Mouse (Mus musculus) C2C12 (cell line): ENCODE results near the gene Ptpro. TPM values are rescaled to one million over a fixed set of nuclear protein-coding genes. Genes with fewer than 3 reads are reported as not detected.

Experiments
- H3K27me3 ChIP-seq: one replicate; pipeline ENCODE4 v1.6.1; 2011; ENCODE audit not compliant: control insufficient read depth, insufficient read depth, insufficient read length
- H3K36me3 ChIP-seq: one replicate; pipeline ENCODE4 v1.6.1; 2011; ENCODE audit not compliant: control insufficient read depth, insufficient read depth
- H3K4me3 ChIP-seq: one replicate; pipeline ENCODE4 v1.5.1; 2011; ENCODE audit warnings: mild to moderate bottlenecking, control low read depth; ENCODE audit not compliant: poor library complexity, insufficient read depth, severe bottlenecking
- H3K79me2 ChIP-seq: one replicate; pipeline ENCODE4 v1.6.1; 2011; ENCODE audit not compliant: control insufficient read depth, insufficient read depth
- H3K79me3 ChIP-seq: one replicate; pipeline ENCODE4 v1.6.1; 2011; ENCODE audit warnings: low read depth, control low read depth
- H3ac ChIP-seq: one replicate; pipeline ENCODE3; 2011; ENCODE audit warnings: low read depth; ENCODE audit not compliant: control insufficient read depth, insufficient read length
- CEBPB ChIP-seq: IDR thresholded peaks from one replicate; pipeline ENCODE4 v1.6.1; 2011; ENCODE audit warnings: low read depth, mild to moderate bottlenecking, control low read depth, moderate library complexity
- CTCF ChIP-seq: IDR thresholded peaks from one replicate; pipeline ENCODE4 v1.5.1; 2011; ENCODE audit not compliant: control insufficient read depth, insufficient read depth, insufficient read length
- FOSL1 ChIP-seq: IDR thresholded peaks from one replicate; pipeline ENCODE4 v1.8.0; 2011; ENCODE audit warnings: mild to moderate bottlenecking, low read length; ENCODE audit not compliant: poor library complexity, insufficient read depth, severe bottlenecking
- MAX ChIP-seq: IDR thresholded peaks from one replicate; pipeline ENCODE4 v1.6.1; 2011; ENCODE audit warnings: mild to moderate bottlenecking, control low read depth
- MYOD1 ChIP-seq: IDR thresholded peaks from one replicate; pipeline ENCODE4 v1.6.1; 2011; ENCODE audit warnings: low read depth; ENCODE audit not compliant: control insufficient read depth, insufficient read length
- MYOG ChIP-seq: IDR thresholded peaks from one replicate; pipeline ENCODE4 v1.6.1; 2011; ENCODE audit not compliant: control insufficient read depth, insufficient read length; ENCODE audit errors: extremely low read depth
- USF1 ChIP-seq: IDR thresholded peaks from one replicate; pipeline ENCODE4 v1.6.1; 2011; ENCODE audit warnings: low read depth, mild to moderate bottlenecking, control low read depth, moderate library complexity
- polyA plus RNA-seq: library from polyadenylated mRNA; unstranded; fragments of >200 nt; fragmentation: generic; extraction: Trizol; gene quantifications from one replicate; pipeline ENCODE4 v1.2.1, GENCODE M21; 2012; ENCODE audit warnings: missing spikeins

Ptpro gene
- polyA plus RNA-seq, 1 experiment, result not detected

DNA sequence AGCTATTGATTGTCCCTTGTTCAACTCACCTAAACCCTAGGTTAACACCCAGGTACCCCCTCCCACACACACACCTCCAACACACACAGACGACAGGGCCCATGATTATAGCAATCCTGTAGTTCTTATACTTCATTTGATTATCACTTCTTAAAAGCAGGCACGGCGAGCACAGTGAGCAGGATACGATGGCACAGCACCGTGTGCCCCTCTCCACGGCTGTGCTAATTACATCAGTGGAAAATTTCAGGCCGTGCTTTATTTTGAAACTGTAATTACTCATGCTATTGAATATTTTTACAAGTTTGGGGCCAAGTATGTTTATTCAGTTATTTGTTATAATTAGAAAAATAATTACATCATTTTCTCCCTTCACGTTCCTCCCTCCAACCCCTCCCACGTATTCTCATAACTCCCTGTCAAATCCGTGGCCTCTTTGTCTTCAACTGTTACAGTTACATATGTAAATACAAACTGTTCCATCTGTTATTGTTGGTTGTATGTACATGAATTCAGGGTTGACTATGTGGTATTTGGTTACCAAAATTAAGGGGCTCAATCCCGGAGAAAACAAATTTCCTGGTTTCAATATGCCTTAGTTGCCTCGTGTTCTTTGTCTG lies 66.2 kb downstream of the Ptpro start:
- Histone ChIP-seq H3K4me3 (no peak overlapping the region), H3ac (no peak overlapping the region), H3K36me3 (no peaks in the 10 kb centered on the region), H3K79me3 (no peaks in the 10 kb centered on the region), H3K27me3 (no peaks in the 10 kb centered on the region), H3K79me2 (no peaks in the 10 kb centered on the region)
- TF ChIP-seq MYOG (no peak), CEBPB (no peak), FOSL1 (no peak), USF1 (no peak), MYOD1 (no peak), MAX (no peak), CTCF (no peak)

DNA sequence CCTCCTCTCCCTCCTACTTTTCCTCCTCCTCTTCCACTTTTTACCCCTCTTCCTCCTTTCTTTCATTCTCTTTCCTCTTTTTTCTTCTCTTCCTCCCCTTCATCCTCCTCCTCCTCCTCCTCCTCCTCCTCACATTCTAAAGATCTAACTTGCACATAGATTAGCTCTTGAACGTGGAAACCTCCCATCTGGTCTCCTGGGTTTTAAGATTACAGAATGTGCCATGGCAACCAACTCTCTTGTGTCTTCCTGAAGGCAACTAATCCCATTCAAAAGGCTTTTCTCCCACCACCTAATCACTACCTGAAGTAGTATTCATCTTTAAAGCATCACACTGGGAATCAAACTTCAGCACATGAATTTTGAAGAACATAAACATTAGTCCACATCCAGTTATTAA lies 67.5 kb downstream of the Ptpro start:
- Histone ChIP-seq H3ac (no peak overlapping the region), H3K79me3 (no peaks in the 10 kb centered on the region), H3K36me3 (no peaks in the 10 kb centered on the region), H3K4me3 (no peak overlapping the region), H3K79me2 (no peaks in the 10 kb centered on the region), H3K27me3 (no peaks in the 10 kb centered on the region)
- TF ChIP-seq CTCF (no peak), MYOG (no peak), USF1 (no peak), FOSL1 (no peak), CEBPB (no peak), MAX (no peak), MYOD1 (no peak)

DNA sequence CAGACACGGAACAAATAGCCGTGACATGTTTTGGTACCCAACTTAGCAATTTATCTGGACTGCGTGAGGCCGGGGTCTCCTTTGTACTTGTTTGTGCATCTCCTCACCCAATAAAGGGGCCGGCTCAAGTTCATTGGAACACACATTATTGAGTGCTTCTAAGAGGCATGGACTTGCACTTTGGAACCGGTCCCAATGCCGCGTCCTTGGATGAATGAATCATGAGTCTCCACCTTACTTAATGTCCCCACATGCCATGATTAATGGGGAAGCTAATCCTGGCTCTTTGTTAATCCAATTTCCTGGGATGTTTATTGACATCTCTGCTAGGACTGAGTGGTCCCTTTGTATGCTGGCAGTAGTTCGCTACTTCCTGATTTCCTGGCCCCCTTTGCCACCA lies 75.6 kb downstream of the Ptpro start:
- no peaks in the 10 kb centered on the region for H3K36me3 ChIP-seq
- H3K79me2 ChIP-seq, result no peaks in the 10 kb centered on the region
- no peaks in the 10 kb centered on the region for H3K27me3 ChIP-seq
- no peak overlapping the region for H3ac ChIP-seq
- H3K79me3 ChIP-seq, result no peaks in the 10 kb centered on the region
- no peak overlapping the region for H3K4me3 ChIP-seq
- no peak for TF ChIP-seq CEBPB
- no peak for TF ChIP-seq USF1
- no peak for TF ChIP-seq CTCF
- no peak for TF ChIP-seq MYOG
- TF ChIP-seq FOSL1, result no peak
- no peak for TF ChIP-seq MAX
- TF ChIP-seq MYOD1, result no peak

DNA sequence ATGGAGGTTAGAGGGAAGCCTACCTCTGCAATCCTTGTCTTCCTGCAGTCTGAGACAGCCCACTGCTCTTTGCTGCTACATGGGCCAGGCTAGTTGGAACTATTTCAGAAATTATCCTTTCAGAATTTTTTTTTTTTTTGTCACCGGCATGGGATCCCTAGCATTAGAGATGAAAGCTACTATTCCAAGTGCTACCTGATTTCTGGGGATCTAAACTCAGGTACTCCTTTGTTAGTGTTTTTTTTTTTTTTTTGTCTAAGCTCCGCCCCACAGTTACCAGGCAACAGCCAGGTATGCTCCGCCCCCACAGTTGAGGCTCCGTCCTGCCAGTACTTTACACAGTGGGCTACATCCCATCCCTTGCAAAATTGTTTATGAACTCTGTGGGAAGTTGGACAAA lies 76.1 kb downstream of the Ptpro start:
- no peaks in the 10 kb centered on the region for H3K27me3 ChIP-seq
- no peak overlapping the region for H3ac ChIP-seq
- H3K4me3 ChIP-seq, result no peak overlapping the region
- no peak for TF ChIP-seq MAX
- no peaks in the 10 kb centered on the region for H3K36me3 ChIP-seq
- H3K79me2 ChIP-seq, result no peaks in the 10 kb centered on the region
- no peaks in the 10 kb centered on the region for H3K79me3 ChIP-seq

DNA sequence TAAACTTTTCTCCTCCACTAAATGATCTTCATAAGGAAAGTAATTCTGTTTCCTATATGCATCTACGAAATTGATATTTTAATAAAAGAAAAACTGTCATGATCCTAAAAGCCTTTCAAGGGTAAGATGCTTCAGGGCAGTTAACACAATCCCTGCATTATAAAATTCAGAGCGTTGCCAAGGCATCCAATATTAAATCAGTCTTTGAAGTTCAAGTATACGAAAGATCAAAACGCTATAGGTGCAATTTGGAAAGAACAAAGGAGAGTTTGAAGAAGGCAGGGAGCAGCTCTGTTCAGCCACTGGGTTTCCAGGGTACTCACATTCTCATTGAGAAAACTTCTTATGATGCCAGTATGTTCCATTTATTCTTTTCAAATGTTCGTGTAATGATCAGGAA lies 78.7 kb downstream of the Ptpro start:
- H3ac ChIP-seq, result no peak overlapping the region
- no peak overlapping the region for H3K4me3 ChIP-seq
- no peaks in the 10 kb centered on the region for H3K27me3 ChIP-seq
- H3K79me2 ChIP-seq, result no peaks in the 10 kb centered on the region
- TF ChIP-seq MYOG, result no peak
- TF ChIP-seq FOSL1, result no peak
- no peaks in the 10 kb centered on the region for H3K36me3 ChIP-seq
- H3K79me3 ChIP-seq, result no peaks in the 10 kb centered on the region

DNA sequence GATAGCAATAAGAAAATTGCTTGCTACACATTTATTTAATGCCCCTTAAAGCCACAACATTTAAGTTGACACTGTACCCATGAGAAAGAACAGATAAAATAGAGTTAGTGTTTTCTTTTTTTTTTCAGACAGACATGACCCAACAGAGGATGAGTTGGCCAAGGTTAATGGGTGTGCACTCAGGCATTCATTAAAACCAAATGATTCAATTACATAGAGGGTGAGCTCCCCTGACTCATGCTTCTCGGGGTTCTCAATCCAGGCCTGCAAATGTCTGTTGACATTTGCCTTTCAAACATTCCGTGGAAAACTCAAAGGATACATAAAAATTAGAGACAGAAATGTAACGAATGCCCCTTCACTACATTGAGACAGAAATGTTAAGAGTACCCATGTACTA lies 79.7 kb downstream of the Ptpro start:
- Histone ChIP-seq H3ac (no peak overlapping the region), H3K27me3 (no peaks in the 10 kb centered on the region), H3K4me3 (no peak overlapping the region), H3K79me3 (no peaks in the 10 kb centered on the region), H3K36me3 (no peaks in the 10 kb centered on the region), H3K79me2 (no peaks in the 10 kb centered on the region)
- TF ChIP-seq MYOG, result no peak
- TF ChIP-seq USF1, result no peak
- no peak for TF ChIP-seq MYOD1
- TF ChIP-seq FOSL1, result no peak
- no peak for TF ChIP-seq MAX
- no peak for TF ChIP-seq CEBPB
- no peak for TF ChIP-seq CTCF
